Mouse (Mus musculus) spleen, adult 2 months (tissue): ENCODE measurements around the gene Zfp628. TPM values are rescaled to one million over a fixed set of nuclear protein-coding genes. Genes with fewer than 3 reads are reported as not detected.
"Not testable (repeated sequence)": the region's sequence is repeated elsewhere in the genome, so short reads cannot be mapped to it uniquely, and the experiment has no call there.

ENCODE experiments used
- DNase-seq, 2 experiments: peaks; one replicate each; pipeline versions ENCODE4 v3.0.0 to v3.0.0-alpha.2; 2012 to 2021; ENCODE audit warnings: low spot score in 2 of 2, low read depth in 1 of 2
- H3K27ac ChIP-seq: fragments of 200-500 bp; 2 replicates; pipeline ENCODE4 v1.5.1; 2012; ENCODE audit warnings: low read length, inconsistent platforms; ENCODE audit not compliant: insufficient read depth
- H3K27me3 ChIP-seq: fragments of 200-500 bp; 2 replicates; pipeline ENCODE4 v1.6.1; 2012; ENCODE audit warnings: mild to moderate bottlenecking, moderate library complexity, low read length, inconsistent platforms; ENCODE audit not compliant: control insufficient read depth, insufficient read depth
- H3K36me3 ChIP-seq: fragments of 200-500 bp; 2 replicates; pipeline ENCODE4 v1.6.1; 2012; ENCODE audit warnings: mild to moderate bottlenecking, low read length, inconsistent platforms; ENCODE audit not compliant: control insufficient read depth, insufficient read depth
- H3K4me1 ChIP-seq: fragments of 200-500 bp; 2 replicates; pipeline ENCODE4 v1.6.1; 2011; ENCODE audit warnings: inconsistent platforms; ENCODE audit not compliant: control insufficient read depth, insufficient read depth, insufficient read length
- H3K4me3 ChIP-seq: fragments of 200-500 bp; 2 replicates; pipeline ENCODE4 v1.5.1; 2011; ENCODE audit warnings: mild to moderate bottlenecking, inconsistent platforms; ENCODE audit not compliant: insufficient read depth, insufficient read length; ENCODE audit errors: extremely low read depth
- CTCF ChIP-seq: fragments of 200-500 bp; IDR thresholded peaks from 2 replicates; pipeline ENCODE4 v1.5.1; 2011; ENCODE audit warnings: mild to moderate bottlenecking, inconsistent platforms; ENCODE audit not compliant: insufficient read depth, insufficient read length, insufficient replicate concordance; ENCODE audit errors: extremely low read depth
- POLR2A ChIP-seq: fragments of 200-500 bp; IDR thresholded peaks from 2 replicates; pipeline ENCODE4 v1.6.1; 2011; ENCODE audit warnings: low read depth, low read length, inconsistent platforms
- WGBS: fragments of 180-500 bp; shearing (Covaris S2); methylation state at CpG from one replicate; pipeline ENCODE4 v1.1.7; 2018; 5-methylcytosine and 5-hydroxymethylcytosine counted together
- polyA plus RNA-seq: library from polyadenylated mRNA; depleted of rRNA; stranded (reverse); fragments of >200 nt; gene quantifications from 2 replicates; pipeline ENCODE4 v1.2.3, GENCODE M21; 2012

The Zfp628 gene
- polyA plus RNA-seq, 1 experiment = 19.2 TPM

DNA sequence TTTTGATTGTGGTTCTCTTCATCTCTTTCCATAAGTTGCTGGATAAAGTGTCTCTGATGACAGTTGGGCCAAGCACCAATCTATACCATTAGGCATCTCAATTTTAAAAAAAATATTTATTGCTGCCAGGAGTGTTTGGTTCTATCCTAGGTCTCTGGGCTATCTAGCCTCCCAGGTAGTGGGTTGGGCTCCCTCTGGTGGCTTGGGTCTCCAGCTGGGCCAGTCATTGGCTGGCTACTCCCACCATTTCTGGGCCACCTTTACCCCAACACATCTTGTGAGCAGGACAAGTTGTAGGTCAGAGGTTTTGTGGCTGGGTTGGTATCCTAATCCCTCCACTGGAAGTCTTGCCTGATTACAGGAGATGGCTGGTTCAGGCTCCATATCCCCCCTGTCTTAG is 36.8 kb upstream of the Zfp628 start:
- peaks cover 8% of the 10 kb centered on the region; the same call in 1 of the 2 replicates for H3K4me1 ChIP-seq
- no peaks in the 10 kb centered on the region for H3K27me3 ChIP-seq
- H3K36me3 ChIP-seq = no peaks in the 10 kb centered on the region
- no peak overlapping the region for H3K27ac ChIP-seq
- peak in 1 of 2 experiments; percentile 51 for DNase-seq
- TF ChIP-seq CTCF (peak; percentile 19; the same call in 1 of the 2 replicates), POLR2A (no peak)
- H3K4me3 ChIP-seq = no peak overlapping the region

DNA sequence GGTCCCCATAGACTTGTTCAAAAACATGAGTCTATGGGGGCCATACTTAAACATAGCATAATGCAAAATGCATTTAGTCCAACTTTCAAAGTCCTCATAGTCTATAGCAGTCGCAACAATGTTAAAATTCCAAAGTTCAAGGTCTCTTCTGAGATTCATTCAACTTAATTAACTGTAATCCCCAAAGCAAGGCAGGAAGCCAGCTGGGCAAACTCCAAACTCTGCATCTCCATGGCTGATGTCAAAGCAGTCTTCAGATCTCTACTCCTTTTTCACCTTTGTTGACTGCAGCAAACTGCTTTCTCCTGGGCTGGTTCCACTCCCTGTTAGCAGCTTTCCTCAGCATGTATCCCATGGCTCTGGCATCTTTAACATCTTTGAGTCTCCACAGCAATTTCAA is 36.0 kb upstream of the Zfp628 start:
- H3K4me3 ChIP-seq, H3K36me3 ChIP-seq, DNase-seq, H3K27me3 ChIP-seq, H3K4me1 ChIP-seq, H3K27ac ChIP-seq: not testable (repeated sequence)
- WGBS = 85% methylated on average over 1 of the region's 1 CpGs

DNA sequence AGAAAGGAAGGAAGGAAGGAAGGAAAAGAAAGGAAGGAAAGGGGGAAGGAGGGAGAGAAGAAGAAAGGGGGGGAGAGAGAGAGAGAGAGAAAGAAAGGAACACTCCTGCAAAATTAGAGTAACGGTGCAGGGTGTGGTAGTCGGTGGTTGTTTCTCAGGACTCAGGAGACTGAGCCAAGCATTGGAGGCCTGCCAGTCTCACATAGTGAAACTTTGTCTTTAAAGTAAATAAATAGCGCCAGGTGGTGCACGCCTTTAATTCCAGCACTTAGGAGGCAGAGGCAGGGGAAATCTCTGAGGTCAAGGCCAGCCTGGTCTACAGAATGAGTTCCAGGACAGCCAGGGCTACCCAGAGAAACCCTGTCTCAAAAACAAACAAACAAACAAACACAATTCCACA is 28.3 kb upstream of the Zfp628 start:
- Histone ChIP-seq H3K36me3 (peaks cover 2% of the 10 kb centered on the region; the same call in 1 of the 2 replicates), H3K27ac (no peak overlapping the region), H3K27me3 (no peaks in the 10 kb centered on the region), H3K4me1 (no peaks in the 10 kb centered on the region), H3K4me3 (no peak overlapping the region)
- no peak for DNase-seq
- WGBS = 78% methylated on average over 4 of the region's 4 CpGs
- TF ChIP-seq CTCF = no peak
- TF ChIP-seq POLR2A = no peak

DNA sequence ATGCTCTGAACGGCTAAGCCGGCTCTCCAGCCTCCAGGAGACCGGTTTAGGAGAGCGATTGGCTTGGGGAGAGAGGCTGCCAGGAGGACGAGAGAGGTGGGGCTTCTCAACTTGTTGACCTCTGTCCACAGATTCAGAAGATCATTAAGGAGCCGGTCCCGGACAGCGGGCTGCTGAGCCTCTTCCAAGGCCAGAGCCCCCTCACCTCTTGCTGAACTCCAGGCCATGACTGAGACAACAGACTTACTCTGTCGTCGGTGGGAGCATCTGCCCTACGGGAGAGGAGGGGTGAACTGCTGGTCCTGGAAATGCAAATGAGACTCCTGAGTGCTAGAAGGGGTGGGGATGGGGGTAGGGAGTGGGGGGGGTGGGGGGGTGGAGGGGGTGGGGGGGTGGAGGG is 19.8 kb upstream of the Zfp628 start:
- no peak overlapping the region for H3K4me3 ChIP-seq
- no peak for TF ChIP-seq POLR2A
- TF ChIP-seq CTCF = no peak
- no peaks in the 10 kb centered on the region for H3K27me3 ChIP-seq
- no peak overlapping the region for H3K27ac ChIP-seq
- 93% methylated on average over 11 of the region's 11 CpGs for WGBS
- no peaks in the 10 kb centered on the region for H3K4me1 ChIP-seq
- DNase-seq = no peak
- peaks cover 3% of the 10 kb centered on the region; the same call in 1 of the 2 replicates for H3K36me3 ChIP-seq

DNA sequence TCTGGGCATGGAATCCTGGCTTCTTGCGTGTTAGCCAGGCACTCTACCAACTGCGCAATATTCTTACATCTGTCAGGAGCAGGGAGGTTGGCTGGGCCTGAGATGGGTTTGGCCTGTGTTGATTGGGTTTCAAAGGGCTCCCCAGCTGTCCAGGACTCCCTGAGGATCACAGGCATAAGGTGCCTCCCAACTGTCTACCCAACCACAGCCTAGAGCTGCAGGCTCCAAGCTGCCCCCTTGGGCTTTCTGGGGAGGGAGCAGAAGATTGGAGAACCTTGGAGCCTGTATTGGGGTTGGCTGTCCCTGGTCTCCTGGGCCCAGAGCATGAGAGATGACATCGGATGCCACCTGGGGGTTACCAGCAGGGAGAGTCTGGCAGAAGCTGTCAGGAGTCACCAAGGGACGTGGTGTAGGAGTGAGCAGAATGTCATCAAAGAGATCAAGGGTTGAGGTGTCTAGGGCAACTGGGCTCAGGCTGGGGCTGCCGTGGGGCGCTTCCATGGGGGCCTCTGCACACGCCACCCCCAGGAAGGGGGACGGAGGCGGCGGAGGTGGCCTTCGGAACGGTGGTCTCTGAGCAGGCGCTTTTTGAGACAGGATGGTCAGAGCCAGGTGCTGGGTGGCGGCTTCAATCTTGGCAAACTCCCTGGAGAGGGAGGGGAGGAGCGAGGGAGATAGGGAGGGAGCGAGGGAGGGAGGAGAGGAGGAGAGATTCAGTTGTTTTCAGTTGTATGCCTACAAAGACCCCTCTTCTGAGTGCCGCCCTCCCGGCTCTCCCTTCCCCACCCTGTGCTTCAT is 16.0 kb upstream of the Zfp628 start:
- WGBS = 64% methylated on average over 18 of the region's 18 CpGs
- Histone ChIP-seq H3K36me3 (no peaks in the 10 kb centered on the region), H3K4me3 (no peak overlapping the region), H3K4me1 (no peaks in the 10 kb centered on the region), H3K27me3 (no peaks in the 10 kb centered on the region; the same call in 1 of the 2 replicates), H3K27ac (no peak overlapping the region)
- no peak for DNase-seq
- TF ChIP-seq POLR2A (no peak), CTCF (no peak)

DNA sequence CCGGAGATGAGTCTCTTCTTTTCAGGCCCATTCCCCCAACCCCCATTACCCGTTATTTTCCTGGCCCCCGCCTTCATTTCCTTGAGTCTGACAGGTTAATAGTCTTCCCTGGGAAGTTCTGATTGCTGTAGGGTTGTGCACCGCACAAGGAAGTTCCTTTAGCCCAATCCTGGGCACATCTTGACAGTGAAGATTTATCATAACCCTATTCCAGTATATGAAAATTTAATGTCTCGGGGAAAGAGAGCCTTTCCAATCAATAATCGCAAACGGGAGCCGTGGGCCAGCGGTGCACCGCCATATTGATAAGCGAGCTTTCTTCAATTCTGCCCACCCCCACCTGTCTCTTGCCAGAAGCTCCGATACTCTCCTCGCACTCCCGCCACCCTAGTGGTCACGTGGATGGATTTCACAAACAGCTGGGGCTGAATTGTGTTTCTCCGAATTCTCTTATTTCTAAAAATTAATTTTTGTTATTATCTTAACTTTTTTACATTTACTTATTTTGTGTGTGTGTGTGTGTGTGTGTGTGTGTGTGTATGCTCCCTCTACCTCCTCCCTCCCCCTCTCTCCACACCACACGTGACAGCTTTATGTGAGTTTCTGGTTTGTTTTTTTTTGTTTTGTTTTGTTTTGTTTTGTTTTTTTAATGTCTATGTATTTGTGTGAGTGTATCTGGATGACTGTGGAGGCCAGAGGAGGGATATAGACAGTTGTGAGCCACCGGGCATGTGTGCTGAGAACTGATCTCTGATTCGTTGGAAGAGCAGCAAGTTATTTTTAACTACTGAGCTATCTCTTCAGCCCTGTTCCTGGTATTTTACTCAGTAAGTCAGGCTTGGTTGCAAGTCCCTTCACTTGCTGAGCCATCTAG is 15.1 kb upstream of the Zfp628 start:
- no peaks in the 10 kb centered on the region for H3K36me3 ChIP-seq
- no peak for TF ChIP-seq POLR2A
- no peaks in the 10 kb centered on the region; the same call in 1 of the 2 replicates for H3K27me3 ChIP-seq
- WGBS = 11% methylated on average over 19 of the region's 19 CpGs
- H3K4me3 ChIP-seq = peak overlapping the region; percentile 20; the same call in 1 of the 2 replicates
- H3K27ac ChIP-seq = no peak overlapping the region
- DNase-seq = no peak
- no peaks in the 10 kb centered on the region for H3K4me1 ChIP-seq

DNA sequence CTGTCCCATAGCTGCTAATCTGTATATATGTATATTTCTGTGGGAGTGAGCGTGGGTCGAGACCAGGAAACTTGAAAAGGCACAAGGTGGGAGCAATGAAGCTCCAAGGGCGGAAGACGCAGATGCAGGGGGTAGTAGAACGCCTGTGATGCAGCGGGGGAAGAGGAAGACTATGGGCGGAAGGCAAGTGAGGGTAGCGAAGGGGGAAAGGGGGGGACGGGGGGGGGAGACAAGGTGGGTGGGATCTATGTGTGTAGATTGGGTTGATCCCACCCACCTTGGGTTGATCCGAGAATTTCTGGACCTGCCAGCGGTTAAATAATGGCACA is 14.5 kb upstream of the Zfp628 start:
- 28% methylated on average over 11 of the region's 11 CpGs for WGBS
- DNase-seq = no peak
- Histone ChIP-seq H3K4me1 (no peaks in the 10 kb centered on the region), H3K27me3 (no peaks in the 10 kb centered on the region; the same call in 1 of the 2 replicates), H3K27ac (no peak overlapping the region), H3K4me3 (peak overlapping the region; percentile 10; the same call in 1 of the 2 replicates), H3K36me3 (no peaks in the 10 kb centered on the region)
- TF ChIP-seq CTCF (no peak), POLR2A (no peak)
